Mouse (Mus musculus): ENCODE data around the gene Slco3a1. TPM values are rescaled to one million over a fixed set of nuclear protein-coding genes. Genes with fewer than 3 reads are reported as not detected.

The Slco3a1 gene
- polyA plus RNA-seq, 1 experiment: 13.4 TPM

- Histone ChIP-seq H3K4me1 (ENCODE audit: control insufficient read depth, insufficient read depth, low read length) (no peaks in the 10 kb centered on the region), H3K27ac (ENCODE audit: insufficient read depth, low read length) (no peak overlapping the region), H3K4me3 (ENCODE audit: insufficient read depth, low read length) (no peak overlapping the region)
- TF ChIP-seq POLR2A (IDR thresholded peaks at IDR 0.05; ENCODE audit: low read depth, low read length) (no peak), CTCF (IDR thresholded peaks at IDR 0.05; ENCODE audit: borderline replicate concordance, insufficient read depth, low read length) (no peak)
Measured at GRCm38 (mm10) chr7:74423928-74424850, 130.4 kb downstream of the Slco3a1 start.

GRCm38 (mm10) chr7:74423316-74423715 is 131.3 kb downstream of the Slco3a1 start:
- Histone ChIP-seq H3K4me3 (ENCODE audit: insufficient read depth, low read length) (no peak overlapping the region), H3K27ac (ENCODE audit: insufficient read depth, low read length) (no peak overlapping the region), H3K4me1 (ENCODE audit: control insufficient read depth, insufficient read depth, low read length) (no peaks in the 10 kb centered on the region)
- no peak for TF ChIP-seq POLR2A (IDR thresholded peaks at IDR 0.05; ENCODE audit: low read depth, low read length)
- TF ChIP-seq CTCF (IDR thresholded peaks at IDR 0.05; ENCODE audit: borderline replicate concordance, insufficient read depth, low read length): no peak

- Histone ChIP-seq H3K4me3 (ENCODE audit: insufficient read depth, low read length) (no peak overlapping the region), H3K27ac (ENCODE audit: insufficient read depth, low read length) (no peak overlapping the region), H3K4me1 (ENCODE audit: control insufficient read depth, insufficient read depth, low read length) (no peaks in the 10 kb centered on the region)
- no peak for TF ChIP-seq POLR2A (IDR thresholded peaks at IDR 0.05; ENCODE audit: low read depth, low read length)
- TF ChIP-seq CTCF (IDR thresholded peaks at IDR 0.05; ENCODE audit: borderline replicate concordance, insufficient read depth, low read length): no peak
Measured at GRCm38 (mm10) chr7:74422731-74423130, 131.8 kb downstream of the Slco3a1 start.

DNA sequence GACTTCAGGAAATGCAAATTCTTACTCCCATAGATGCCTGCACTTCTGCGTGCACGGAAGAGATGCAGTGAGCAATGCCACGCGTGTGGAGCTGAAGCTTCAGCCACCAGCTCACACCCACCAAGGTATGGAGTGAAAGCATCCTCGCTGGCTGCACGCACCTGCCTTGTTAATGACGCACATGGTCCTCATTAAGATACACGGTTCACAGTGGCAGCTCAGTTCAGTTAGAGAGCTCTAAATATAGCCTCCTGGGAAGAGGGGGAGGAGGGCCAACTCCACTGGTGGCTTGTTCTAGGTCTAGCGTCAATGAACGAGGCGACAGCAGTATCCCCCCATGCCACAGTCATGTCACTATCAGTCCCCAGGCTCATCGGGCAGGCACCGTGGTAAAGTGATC is 132.6 kb downstream of the Slco3a1 start:
- Histone ChIP-seq H3K27ac (ENCODE audit: insufficient read depth, low read length) (no peak overlapping the region), H3K4me3 (ENCODE audit: insufficient read depth, low read length) (no peak overlapping the region), H3K4me1 (ENCODE audit: control insufficient read depth, insufficient read depth, low read length) (peaks cover 5% of the 10 kb centered on the region; the same call in 1 of the 2 replicates)
- no peak for TF ChIP-seq POLR2A (IDR thresholded peaks at IDR 0.05; ENCODE audit: low read depth, low read length)
- no peak for TF ChIP-seq CTCF (IDR thresholded peaks at IDR 0.05; ENCODE audit: borderline replicate concordance, insufficient read depth, low read length)

- H3K27ac ChIP-seq (ENCODE audit: insufficient read depth, low read length): no peak overlapping the region
- peaks cover 6% of the 10 kb centered on the region; the same call in 1 of the 2 replicates for H3K4me1 ChIP-seq (ENCODE audit: control insufficient read depth, insufficient read depth, low read length)
- H3K4me3 ChIP-seq (ENCODE audit: insufficient read depth, low read length): no peak overlapping the region
- TF ChIP-seq POLR2A (IDR thresholded peaks at IDR 0.05; ENCODE audit: low read depth, low read length) (no peak), CTCF (IDR thresholded peaks at IDR 0.05; ENCODE audit: borderline replicate concordance, insufficient read depth, low read length) (no peak)
Measured at GRCm38 (mm10) chr7:74421591-74421990, 133.0 kb downstream of the Slco3a1 start.

DNA sequence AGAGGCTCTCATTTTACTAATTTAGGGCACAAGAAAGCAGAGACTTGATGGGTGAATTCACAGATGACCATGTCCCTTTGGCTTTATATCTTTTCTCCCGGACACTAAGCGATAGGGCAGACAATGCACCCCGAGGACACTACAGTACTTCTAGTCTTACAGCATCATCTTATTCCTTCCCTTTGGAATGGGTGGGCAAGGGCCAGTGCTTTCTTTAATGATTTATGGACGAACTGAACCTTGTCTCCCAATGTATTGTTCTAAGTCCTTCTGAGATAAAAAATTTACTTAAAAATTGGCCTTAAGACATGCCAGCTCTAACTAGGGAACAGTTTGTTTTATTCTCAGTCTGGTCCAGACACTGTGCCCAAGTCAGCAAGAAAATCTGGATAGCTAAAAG is 134.9 kb downstream of the Slco3a1 start:
- no peak overlapping the region for H3K4me3 ChIP-seq (ENCODE audit: insufficient read depth, low read length)
- peaks cover 6% of the 10 kb centered on the region; the same call in 1 of the 2 replicates for H3K4me1 ChIP-seq (ENCODE audit: control insufficient read depth, insufficient read depth, low read length)
- H3K27ac ChIP-seq (ENCODE audit: insufficient read depth, low read length): no peak overlapping the region
- TF ChIP-seq POLR2A (IDR thresholded peaks at IDR 0.05; ENCODE audit: low read depth, low read length) (no peak), CTCF (IDR thresholded peaks at IDR 0.05; ENCODE audit: borderline replicate concordance, insufficient read depth, low read length) (no peak)

GRCm38 (mm10) chr7:74417009-74417408 is 137.6 kb downstream of the Slco3a1 start:
- Histone ChIP-seq H3K4me1 (ENCODE audit: control insufficient read depth, insufficient read depth, low read length) (peaks cover 6% of the 10 kb centered on the region), H3K4me3 (ENCODE audit: insufficient read depth, low read length) (no peak overlapping the region), H3K27ac (ENCODE audit: insufficient read depth, low read length) (no peak overlapping the region)
- TF ChIP-seq CTCF (IDR thresholded peaks at IDR 0.05; ENCODE audit: borderline replicate concordance, insufficient read depth, low read length) (no peak), POLR2A (IDR thresholded peaks at IDR 0.05; ENCODE audit: low read depth, low read length) (no peak)

GRCm38 (mm10) chr7:74415241-74415640 is 139.3 kb downstream of the Slco3a1 start:
- no peak overlapping the region for H3K27ac ChIP-seq (ENCODE audit: insufficient read depth, low read length)
- H3K4me3 ChIP-seq (ENCODE audit: insufficient read depth, low read length): no peak overlapping the region
- TF ChIP-seq CTCF (IDR thresholded peaks at IDR 0.05; ENCODE audit: borderline replicate concordance, insufficient read depth, low read length): no peak
- TF ChIP-seq POLR2A (IDR thresholded peaks at IDR 0.05; ENCODE audit: low read depth, low read length): no peak
- H3K4me1 ChIP-seq (ENCODE audit: control insufficient read depth, insufficient read depth, low read length): peaks cover 9% of the 10 kb centered on the region

DNA sequence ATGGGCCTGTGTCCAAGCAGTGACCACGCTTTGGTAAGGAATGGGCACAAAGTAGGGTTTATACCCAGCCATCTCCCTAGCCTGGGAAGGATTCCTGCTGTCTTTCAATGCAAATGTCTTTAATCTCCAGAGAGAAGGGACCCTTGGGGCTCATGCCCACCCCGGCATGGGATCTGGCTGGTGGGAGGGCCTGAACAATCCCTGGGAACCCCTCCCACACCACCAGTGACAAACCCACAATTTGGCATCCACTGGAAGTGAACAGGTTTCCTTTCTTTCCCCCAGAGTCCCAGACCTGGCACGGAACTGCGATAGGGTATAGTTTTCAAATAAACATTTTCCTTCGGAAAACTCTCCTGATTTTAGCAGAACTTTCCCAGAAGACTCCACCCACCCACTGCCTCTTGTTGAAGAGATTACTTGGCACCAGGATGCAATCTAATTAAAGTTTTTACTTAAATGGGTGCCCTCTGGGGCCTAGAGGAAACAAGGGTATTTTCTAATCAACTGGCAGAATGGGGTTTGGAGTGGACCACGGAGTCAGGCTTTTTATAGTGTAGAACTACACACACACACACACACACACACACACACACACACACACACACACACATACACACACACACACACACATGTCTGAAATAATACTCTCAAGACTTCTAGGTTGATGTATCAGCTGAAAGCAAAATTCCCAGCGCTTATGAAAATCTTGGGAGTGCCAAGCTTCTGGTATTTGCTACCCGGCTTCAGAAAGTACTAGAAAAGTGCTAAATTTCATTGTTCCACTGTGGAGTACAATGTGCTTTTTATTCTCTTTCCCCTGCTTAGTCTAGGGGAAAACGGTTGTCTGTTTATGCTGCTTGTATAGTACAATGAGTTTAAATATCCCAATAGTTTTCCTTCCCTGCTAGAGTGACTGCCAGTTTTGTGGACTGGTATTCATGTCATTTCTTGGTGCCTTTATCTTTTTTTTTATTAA is 140.6 kb downstream of the Slco3a1 start:
- Histone ChIP-seq H3K4me3 (ENCODE audit: insufficient read depth, low read length) (no peak overlapping the region), H3K27ac (ENCODE audit: insufficient read depth, low read length) (no peak overlapping the region), H3K4me1 (ENCODE audit: control insufficient read depth, insufficient read depth, low read length) (peaks cover 9% of the 10 kb centered on the region)
- no peak for TF ChIP-seq POLR2A (IDR thresholded peaks at IDR 0.05; ENCODE audit: low read depth, low read length)
- no peak for TF ChIP-seq CTCF (IDR thresholded peaks at IDR 0.05; ENCODE audit: borderline replicate concordance, insufficient read depth, low read length)
